Mouse (Mus musculus): ENCODE measurements at regions not wholly inside any gene's neighbourhood (a gene's known extent, or its start where the extent isn't known, plus 50 kb on each side); places are given as distances from the start of the nearest gene placed in this dataset.
A peak's percentile ranks its signal among the peaks of the same experiment; 100 is the strongest.

- intact Hi-C loops (cut with DNase I), result no loop called here
- DNase-seq (ENCODE audit: low spot score), result no peak
Observed at GRCm38 (mm10) chr8:66756639-66757038, 59.6 kb downstream of the Npy1r start.

- no peak for DNase-seq (ENCODE audit: low spot score)
- intact Hi-C loops (cut with DNase I), result no loop called here
Observed at GRCm38 (mm10) chr8:66757830-66758229, 60.8 kb downstream of the Npy1r start.

- DNase-seq (ENCODE audit: low spot score), result no peak
- intact Hi-C loops (cut with DNase I), result no loop called here
Observed at GRCm38 (mm10) chr8:66758519-66758918, 61.5 kb downstream of the Npy1r start.

- intact Hi-C loops (cut with DNase I), result no loop called here
Observed at GRCm38 (mm10) chr8:66759716-66760115, 62.7 kb downstream of the Npy1r start.

GRCm38 (mm10) chr8:66760958-66761583 is 64.1 kb downstream of the Npy1r start:
- DNase-seq (ENCODE audit: low spot score), result no peak
- intact Hi-C loops (cut with DNase I), result no loop called here

More at GRCm38 (mm10) chr8:66759716-66760115, 62.7 kb downstream of the Npy1r start:
- DNase-seq (ENCODE audit: low spot score), result no peak

- intact Hi-C loops (cut with DNase I), result no loop called here
Observed at GRCm38 (mm10) chr8:66764992-66765528, 68.1 kb downstream of the Npy1r start.

GRCm38 (mm10) chr8:66768379-66768969 is 71.5 kb downstream of the Npy1r start:
- intact Hi-C loops (cut with DNase I), result no loop called here
- no peak for DNase-seq (ENCODE audit: low spot score)

More at GRCm38 (mm10) chr8:66764992-66765528, 68.1 kb downstream of the Npy1r start:
- no peak for DNase-seq (ENCODE audit: low spot score)

- intact Hi-C loops (cut with DNase I), result no loop called here
- DNase-seq (ENCODE audit: low spot score), result no peak
Observed at GRCm38 (mm10) chr8:66771111-66771510, 74.1 kb downstream of the Npy1r start.

GRCm38 (mm10) chr8:66772653-66773052 is 75.7 kb downstream of the Npy1r start:
- intact Hi-C loops (cut with DNase I), result no loop called here
- peak; percentile 10 for DNase-seq (ENCODE audit: low spot score)

- intact Hi-C loops (cut with DNase I), result no loop called here
Observed at GRCm38 (mm10) chr8:66777115-66777877, 80.3 kb downstream of the Npy1r start.

GRCm38 (mm10) chr8:66779622-66780021 is 80.4 kb upstream of the Naf1 start:
- intact Hi-C loops (cut with DNase I), result no loop called here
- DNase-seq (ENCODE audit: low spot score), result no peak

More at GRCm38 (mm10) chr8:66777115-66777877, 80.3 kb downstream of the Npy1r start:
- DNase-seq (ENCODE audit: low spot score), result no peak

- DNase-seq (ENCODE audit: low spot score), result no peak
- intact Hi-C loops (cut with DNase I), result no loop called here
Observed at GRCm38 (mm10) chr8:66782656-66783055, 77.4 kb upstream of the Naf1 start.

GRCm38 (mm10) chr8:66785996-66786395 is 74.0 kb upstream of the Naf1 start:
- DNase-seq (ENCODE audit: low spot score), result no peak
- intact Hi-C loops (cut with DNase I), result no loop called here
